Mouse (Mus musculus) liver, embryonic 12.5 days (tissue): ENCODE measurements around the gene Olfm2. TPM values are rescaled to one million over a fixed set of nuclear protein-coding genes. Genes with fewer than 3 reads are reported as not detected.

Experiments used
- ATAC-seq: fragments of 200-750 bp; cut with Nextera tagmentation; 2 replicates; pipeline ENCODE4 v1.8.0; 2017; ENCODE audit warnings: moderate number of reproducible peaks, mild to moderate bottlenecking, moderate library complexity
- H3K27ac ChIP-seq: fragments of 300-500 bp; sonication (generic); 2 replicates; pipeline ENCODE4 v1.5.1; 2016; ENCODE audit warnings: mild to moderate bottlenecking
- H3K27me3 ChIP-seq: fragments of 300-500 bp; sonication (generic); replicated peaks from 2 replicates; pipeline ENCODE4 v1.6.1; 2016; ENCODE audit warnings: mild to moderate bottlenecking, moderate library complexity
- H3K36me3 ChIP-seq: fragments of 300-500 bp; sonication (generic); 2 replicates; pipeline ENCODE4 v1.6.1; 2016; ENCODE audit warnings: mild to moderate bottlenecking, moderate library complexity
- H3K4me1 ChIP-seq: fragments of 300-500 bp; sonication (generic); 2 replicates; pipeline ENCODE4 v1.6.1; 2016
- H3K4me2 ChIP-seq: fragments of 300-500 bp; sonication (generic); 2 replicates; pipeline ENCODE4 v1.6.1; 2016; ENCODE audit warnings: mild to moderate bottlenecking, moderate library complexity
- H3K4me3 ChIP-seq: fragments of 300-500 bp; sonication (generic); 2 replicates; pipeline ENCODE4 v1.5.1; 2016; ENCODE audit warnings: mild to moderate bottlenecking, moderate library complexity
- H3K9ac ChIP-seq: fragments of 300-500 bp; sonication (generic); 2 replicates; pipeline ENCODE4 v1.6.1; 2016; ENCODE audit warnings: mild to moderate bottlenecking, moderate library complexity
- H3K9me3 ChIP-seq: fragments of 300-500 bp; sonication (generic); replicated peaks from 2 replicates; pipeline ENCODE4 v1.6.1; 2016; ENCODE audit warnings: mild to moderate bottlenecking, moderate library complexity
- WGBS: fragments of 180-500 bp; shearing (Covaris S2); methylation state at CpG from one replicate; pipeline ENCODE4 v1.1.7; 2016; ENCODE audit not compliant: insufficient replicate concordance; 5-methylcytosine and 5-hydroxymethylcytosine counted together
- polyA plus RNA-seq: library from polyadenylated mRNA; unstranded; fragments of >200 nt; fragmentation: Nextera tagmentation; extraction: Ambion mirVana; gene quantifications from 2 replicates; pipeline ENCODE4 v1.2.1, GENCODE M21; 2016

The Olfm2 gene
- polyA plus RNA-seq, 1 experiment from 2014 or later, result 0.32 TPM

GRCm38 (mm10) chr9:20740407-20740806 lies 5.7 kb downstream of the Olfm2 start:
- Histone ChIP-seq H3K9ac (no peak overlapping the region), H3K4me1 (peaks cover 4% of the 10 kb centered on the region), H3K4me3 (no peak overlapping the region), H3K4me2 (peak overlapping the region; percentile 25; the same call in 1 of the 2 replicates), H3K9me3 (no peaks in the 10 kb centered on the region), H3K27ac (no peak overlapping the region), H3K36me3 (no peaks in the 10 kb centered on the region), H3K27me3 (peaks cover 63% of the 10 kb centered on the region)
- 2% methylated on average over 12 of the region's 12 CpGs for WGBS
- peak; percentile 69 for ATAC-seq

GRCm38 (mm10) chr9:20738251-20738999 lies 7.7 kb downstream of the Olfm2 start:
- Histone ChIP-seq H3K9ac (no peak overlapping the region), H3K27me3 (peaks cover 58% of the 10 kb centered on the region), H3K27ac (no peak overlapping the region), H3K36me3 (no peaks in the 10 kb centered on the region), H3K4me1 (peaks cover 4% of the 10 kb centered on the region), H3K4me2 (no peak overlapping the region), H3K9me3 (no peaks in the 10 kb centered on the region), H3K4me3 (no peak overlapping the region)
- 42% methylated on average over 8 of the region's 8 CpGs for WGBS
- no peak for ATAC-seq

- Histone ChIP-seq H3K9ac (no peak overlapping the region), H3K9me3 (no peaks in the 10 kb centered on the region), H3K4me2 (no peak overlapping the region), H3K27me3 (peaks cover 58% of the 10 kb centered on the region), H3K4me3 (no peak overlapping the region), H3K27ac (no peak overlapping the region), H3K36me3 (no peaks in the 10 kb centered on the region), H3K4me1 (peaks cover 4% of the 10 kb centered on the region)
- no peak for ATAC-seq
- WGBS, result 67% methylated on average over 2 of the region's 2 CpGs
Measured at GRCm38 (mm10) chr9:20737227-20737626, 8.9 kb downstream of the Olfm2 start.

- Histone ChIP-seq H3K4me2 (no peak overlapping the region), H3K9me3 (no peaks in the 10 kb centered on the region), H3K4me1 (no peaks in the 10 kb centered on the region), H3K4me3 (no peak overlapping the region), H3K27ac (no peak overlapping the region), H3K9ac (no peak overlapping the region), H3K27me3 (peaks cover 60% of the 10 kb centered on the region), H3K36me3 (no peaks in the 10 kb centered on the region)
- 46% methylated on average over 3 of the region's 3 CpGs for WGBS
- no peak for ATAC-seq
Measured at GRCm38 (mm10) chr9:20734692-20735091, 11.5 kb downstream of the Olfm2 start.

GRCm38 (mm10) chr9:20731797-20732196 lies 14.4 kb downstream of the Olfm2 start:
- Histone ChIP-seq H3K27me3 (peaks cover 80% of the 10 kb centered on the region), H3K9ac (no peak overlapping the region), H3K9me3 (no peaks in the 10 kb centered on the region), H3K27ac (no peak overlapping the region), H3K36me3 (no peaks in the 10 kb centered on the region), H3K4me3 (no peak overlapping the region), H3K4me2 (no peak overlapping the region), H3K4me1 (peaks cover 14% of the 10 kb centered on the region)
- 37% methylated on average over 4 of the region's 4 CpGs for WGBS
- 0 out of 2 replicates have a peak, but pooled peaks have one; percentile 28 for ATAC-seq

GRCm38 (mm10) chr9:20729451-20729850 lies 16.7 kb downstream of the Olfm2 start:
- H3K4me1 ChIP-seq, result peaks cover 20% of the 10 kb centered on the region
- H3K4me2 ChIP-seq, result no peak overlapping the region
- H3K27ac ChIP-seq, result no peak overlapping the region
- no peaks in the 10 kb centered on the region for H3K36me3 ChIP-seq
- H3K27me3 ChIP-seq, result peaks cover 93% of the 10 kb centered on the region
- ATAC-seq, result no peak
- no peak overlapping the region for H3K4me3 ChIP-seq
- WGBS, result 45% methylated on average over 6 of the region's 6 CpGs
- no peaks in the 10 kb centered on the region for H3K9me3 ChIP-seq
- H3K9ac ChIP-seq, result no peak overlapping the region

- 2% methylated on average over 46 of the region's 46 CpGs for WGBS
- ATAC-seq, result peak; percentile 34; the same call in 1 of the 2 replicates
- H3K4me1 ChIP-seq, result peaks cover 20% of the 10 kb centered on the region
- no peak overlapping the region for H3K27ac ChIP-seq
- H3K4me3 ChIP-seq, result peak overlapping the region; percentile 44
- peak overlapping the region; percentile 72 for H3K4me2 ChIP-seq
- H3K9ac ChIP-seq, result no peak overlapping the region
- no peaks in the 10 kb centered on the region for H3K36me3 ChIP-seq
- H3K27me3 ChIP-seq, result peaks cover 86% of the 10 kb centered on the region
- no peaks in the 10 kb centered on the region for H3K9me3 ChIP-seq
Measured at GRCm38 (mm10) chr9:20727601-20728113, 18.5 kb downstream of the Olfm2 start.

GRCm38 (mm10) chr9:20726859-20727600 lies 19.1 kb downstream of the Olfm2 start:
- Histone ChIP-seq H3K27ac (no peak overlapping the region), H3K9ac (no peak overlapping the region), H3K27me3 (peaks cover 80% of the 10 kb centered on the region)

GRCm38 (mm10) chr9:20726134-20726858 lies 19.9 kb downstream of the Olfm2 start:
- Histone ChIP-seq H3K9me3 (no peaks in the 10 kb centered on the region), H3K4me1 (peaks cover 20% of the 10 kb centered on the region), H3K4me2 (peak overlapping the region; percentile 72), H3K36me3 (no peaks in the 10 kb centered on the region), H3K4me3 (peak overlapping the region; percentile 44), H3K9ac (no peak overlapping the region), H3K27ac (no peak overlapping the region), H3K27me3 (peaks cover 73% of the 10 kb centered on the region)
- no peak for ATAC-seq
- WGBS, result 3% methylated on average over 42 of the region's 42 CpGs

More at GRCm38 (mm10) chr9:20726859-20727600, 19.1 kb downstream of the Olfm2 start:
- Histone ChIP-seq H3K4me2 (peak overlapping the region; percentile 72), H3K4me1 (peaks cover 20% of the 10 kb centered on the region), H3K36me3 (no peaks in the 10 kb centered on the region), H3K4me3 (peak overlapping the region; percentile 44), H3K9me3 (no peaks in the 10 kb centered on the region)
- 2% methylated on average over 47 of the region's 54 CpGs for WGBS
- ATAC-seq, result no peak

- WGBS, result 34% methylated on average over 2 of the region's 2 CpGs
- Histone ChIP-seq H3K27ac (no peak overlapping the region), H3K4me1 (peaks cover 5% of the 10 kb centered on the region), H3K36me3 (no peaks in the 10 kb centered on the region), H3K9me3 (no peaks in the 10 kb centered on the region), H3K4me3 (no peak overlapping the region), H3K9ac (no peak overlapping the region), H3K27me3 (peaks cover 35% of the 10 kb centered on the region), H3K4me2 (no peak overlapping the region)
- ATAC-seq, result no peak
Measured at GRCm38 (mm10) chr9:20721582-20721981, 24.6 kb downstream of the Olfm2 start.

- Histone ChIP-seq H3K27me3 (peaks cover 8% of the 10 kb centered on the region; the same call in 1 of the 2 replicates), H3K4me3 (no peak overlapping the region), H3K4me1 (no peaks in the 10 kb centered on the region), H3K4me2 (no peak overlapping the region), H3K36me3 (no peaks in the 10 kb centered on the region), H3K9me3 (no peaks in the 10 kb centered on the region), H3K9ac (no peak overlapping the region), H3K27ac (no peak overlapping the region)
- 55% methylated on average over 7 of the region's 7 CpGs for WGBS
- no peak for ATAC-seq
Measured at GRCm38 (mm10) chr9:20715332-20715731, 30.8 kb downstream of the Olfm2 start.
